Mouse (Mus musculus) A20 (cell line): Measurements from ENCODE around the gene Dap3.
A peak's percentile ranks its signal among the peaks of the same experiment; 100 is the strongest.
"Not testable (repeated sequence)": the region's sequence is repeated elsewhere in the genome, so short reads cannot be mapped to it uniquely, and the experiment has no call there.

ENCODE experiments used
- DNase-seq: peaks from one replicate; pipeline ENCODE4 v3.0.0-alpha.2; 2011; ENCODE audit warnings: low read depth, low spot score

The Dap3 gene

GRCm38 (mm10) chr3:88950576-88951326, at the start of gene Dap3, which contains the start of gene Ash1l:
Gene Dap3, minus strand, starts transcription at chr3:88951181.
Gene Ash1l, plus strand, starts transcription at chr3:88950622.
- DNase-seq: peak; percentile 92

GRCm38 (mm10) chr3:88992793-88993192, 41.8 kb upstream of the Dap3 start:
- no peak for DNase-seq

GRCm38 (mm10) chr3:88983921-88984381, 33.0 kb upstream of the Dap3 start:
- no peak for DNase-seq

- DNase-seq: no peak
Observed at GRCm38 (mm10) chr3:88981206-88982010, 30.4 kb upstream of the Dap3 start.

- no peak for DNase-seq
Observed at GRCm38 (mm10) chr3:88975012-88975411, 24.0 kb upstream of the Dap3 start.

- DNase-seq: not testable (repeated sequence)
Observed at GRCm38 (mm10) chr3:88963211-88963610, 12.2 kb upstream of the Dap3 start.

- no peak for DNase-seq
Observed at GRCm38 (mm10) chr3:88953736-88954135, 2.8 kb upstream of the Dap3 start.

- no peak for DNase-seq
Observed at GRCm38 (mm10) chr3:88953246-88953645, 2.3 kb upstream of the Dap3 start.

- DNase-seq: no peak
Observed at GRCm38 (mm10) chr3:88951327-88951800, 383 bp upstream of the Dap3 start.

- DNase-seq: peak; percentile 97
Observed at GRCm38 (mm10) chr3:88949786-88950575, 1.0 kb downstream of the Dap3 start.

- DNase-seq: no peak
Observed at GRCm38 (mm10) chr3:88944109-88944508, 6.9 kb downstream of the Dap3 start.

- no peak for DNase-seq
Observed at GRCm38 (mm10) chr3:88942316-88942880, 8.6 kb downstream of the Dap3 start.

GRCm38 (mm10) chr3:88939749-88940148, 11.2 kb downstream of the Dap3 start:
- DNase-seq: peak; percentile 55

GRCm38 (mm10) chr3:88939071-88939470, 11.9 kb downstream of the Dap3 start:
- no peak for DNase-seq

- DNase-seq: no peak
Observed at GRCm38 (mm10) chr3:88929501-88929900, 21.5 kb downstream of the Dap3 start.

GRCm38 (mm10) chr3:88925651-88926050, 25.3 kb downstream of the Dap3 start:
- DNase-seq: no peak

- no peak for DNase-seq
Observed at GRCm38 (mm10) chr3:88923989-88924591, 26.9 kb downstream of the Dap3 start.

- no peak for DNase-seq
Observed at GRCm38 (mm10) chr3:88921411-88921810, 29.6 kb downstream of the Dap3 start.

- DNase-seq: no peak
Observed at GRCm38 (mm10) chr3:88918981-88919380, 32.0 kb downstream of the Dap3 start.

GRCm38 (mm10) chr3:88914384-88914810, 36.6 kb downstream of the Dap3 start:
- DNase-seq: no peak
